Mouse (Mus musculus) testis, adult 2 months (tissue): ENCODE data around the gene Adamts15. TPM values are rescaled to one million over a fixed set of nuclear protein-coding genes. Genes with fewer than 3 reads are reported as not detected.

Experiments
- H3K27ac ChIP-seq: fragments of 200-500 bp; 2 replicates; pipeline ENCODE4 v1.5.1; 2012; ENCODE audit warnings: low read depth, low read length; ENCODE audit not compliant: control insufficient read depth, insufficient read depth
- H3K27me3 ChIP-seq: fragments of 200-500 bp; 2 replicates; pipeline ENCODE4 v1.6.1; 2012; ENCODE audit warnings: mild to moderate bottlenecking, low read length, moderate library complexity; ENCODE audit not compliant: control insufficient read depth, insufficient read depth
- H3K36me3 ChIP-seq: fragments of 200-500 bp; 2 replicates; pipeline ENCODE4 v1.6.1; 2012; ENCODE audit warnings: mild to moderate bottlenecking, low read length; ENCODE audit not compliant: control insufficient read depth, insufficient read depth
- H3K4me1 ChIP-seq: fragments of 200-500 bp; 2 replicates; pipeline ENCODE4 v1.6.1; 2012; ENCODE audit warnings: low read length; ENCODE audit not compliant: control insufficient read depth, insufficient read depth
- H3K4me3 ChIP-seq: fragments of 200-500 bp; 2 replicates; pipeline ENCODE4 v1.5.1; 2012; ENCODE audit warnings: low read depth, mild to moderate bottlenecking, low read length, moderate library complexity, mixed read lengths; ENCODE audit not compliant: control insufficient read depth
- CTCF ChIP-seq: fragments of 200-500 bp; IDR thresholded peaks from 2 replicates; pipeline ENCODE4 v1.5.1; 2012; ENCODE audit warnings: low read depth, mild to moderate bottlenecking, inconsistent platforms, low read length, moderate library complexity; ENCODE audit not compliant: control insufficient read depth, insufficient read depth, insufficient replicate concordance
- POLR2A ChIP-seq: fragments of 200-500 bp; IDR thresholded peaks from 2 replicates; pipeline ENCODE4 v1.6.1; 2012; ENCODE audit warnings: low read depth, mild to moderate bottlenecking, inconsistent platforms, low read length, moderate library complexity; ENCODE audit not compliant: control insufficient read depth
- polyA plus RNA-seq: library from polyadenylated mRNA; depleted of rRNA; stranded (reverse); fragments of >200 nt; gene quantifications from 2 replicates; pipeline ENCODE4 v1.2.3, GENCODE M21; 2012; rRNA removed

Gene Adamts15
- polyA plus RNA-seq = 0.58 and 0.87 TPM in 2 replicates

DNA sequence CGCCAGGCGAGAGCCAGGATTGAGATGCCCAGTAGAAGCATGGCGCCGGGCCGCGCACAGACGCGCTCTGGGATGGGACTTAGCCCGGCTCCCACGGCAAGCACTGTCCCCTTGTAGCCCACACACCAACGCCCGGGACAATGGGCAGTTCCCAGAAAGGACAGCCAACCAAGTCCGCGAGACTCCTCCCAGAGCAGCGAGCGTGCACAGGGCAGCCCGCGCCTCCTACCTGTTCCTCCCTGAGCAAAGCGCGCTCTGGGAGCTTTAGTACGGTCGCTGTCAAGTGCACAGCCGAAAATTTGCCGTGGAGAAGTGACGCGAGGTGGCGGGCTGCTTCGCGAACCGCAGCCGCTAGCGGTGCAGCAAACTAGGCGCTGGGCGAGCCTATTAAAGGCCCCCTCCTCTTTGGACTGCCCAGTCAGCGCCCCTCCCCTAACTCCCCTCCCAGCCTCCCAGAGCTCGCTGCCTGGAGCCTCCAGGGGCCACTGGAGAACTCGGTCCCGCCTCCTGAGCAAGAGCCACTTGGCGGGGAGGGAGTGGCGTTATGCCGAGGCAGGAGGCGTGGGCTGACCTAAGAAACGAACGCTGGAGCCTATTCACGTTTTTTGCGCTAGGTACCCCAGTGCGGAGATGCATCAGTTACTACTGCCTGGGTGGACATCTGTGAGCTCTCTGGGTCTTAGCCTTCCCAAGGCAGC, at the start of gene Adamts15:
Gene Adamts15, minus strand, starts transcription at position 256 of the 698 bp plus-strand sequence.
- no peaks in the 10 kb centered on the region for H3K27me3 ChIP-seq
- TF ChIP-seq CTCF (no peak), POLR2A (peak; percentile 19; the same call in 1 of the 2 replicates)
- H3K4me3 ChIP-seq = peak within 1 kb of the TSS; percentile 70
- no peaks in the 10 kb centered on the region for H3K36me3 ChIP-seq
- H3K4me1 ChIP-seq = peaks cover 5% of the 10 kb centered on the region
- H3K27ac ChIP-seq = no peak within 1 kb of the TSS

DNA sequence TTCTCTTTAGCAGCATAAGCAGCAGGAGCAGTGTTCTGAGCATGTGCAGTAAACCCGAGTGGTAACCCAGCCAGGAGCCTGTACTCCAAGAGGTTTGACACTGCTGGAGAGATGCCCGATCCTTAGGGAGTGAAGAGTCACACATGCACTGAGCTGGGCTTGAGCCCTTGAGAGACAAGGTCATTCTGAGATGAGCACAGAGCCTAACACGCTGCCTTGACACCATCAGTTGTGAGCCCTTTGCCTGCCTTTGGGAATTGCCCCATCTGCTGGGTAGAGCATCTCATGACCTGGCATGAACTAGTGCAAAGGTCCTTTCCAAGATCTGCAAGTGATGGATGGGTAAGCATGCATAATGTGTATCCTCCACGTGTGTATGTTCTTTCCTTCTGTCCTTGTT, 49.7 kb upstream of the Adamts15 start:
- H3K36me3 ChIP-seq = no peaks in the 10 kb centered on the region
- no peaks in the 10 kb centered on the region for H3K4me1 ChIP-seq
- TF ChIP-seq POLR2A (no peak), CTCF (no peak)
- H3K27ac ChIP-seq = no peak overlapping the region
- H3K4me3 ChIP-seq = no peak overlapping the region
- H3K27me3 ChIP-seq = no peaks in the 10 kb centered on the region

DNA sequence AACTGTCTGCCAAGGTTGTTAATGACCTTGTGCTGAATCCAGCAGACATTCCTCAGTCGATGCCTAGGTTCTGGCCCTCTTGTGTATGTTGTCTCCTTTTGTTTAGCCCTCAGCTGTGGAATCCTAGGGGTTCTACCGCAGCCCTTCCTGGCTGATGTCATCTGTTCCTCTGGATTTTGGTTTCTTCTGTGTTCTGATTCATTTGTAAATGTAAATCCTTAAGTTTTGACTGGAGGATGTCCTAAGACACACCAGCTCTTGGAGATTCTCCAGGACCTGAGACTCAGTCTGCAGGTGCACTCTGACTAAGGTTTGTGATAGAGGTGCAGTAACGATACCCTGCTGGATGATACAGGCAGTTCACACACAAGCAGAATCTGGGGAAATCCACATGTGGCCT, 47.7 kb upstream of the Adamts15 start:
- Histone ChIP-seq H3K4me1 (no peaks in the 10 kb centered on the region), H3K27ac (peak overlapping the region; percentile 3; the same call in 1 of the 2 replicates), H3K36me3 (no peaks in the 10 kb centered on the region), H3K27me3 (no peaks in the 10 kb centered on the region), H3K4me3 (no peak overlapping the region)
- no peak for TF ChIP-seq POLR2A
- TF ChIP-seq CTCF = no peak

DNA sequence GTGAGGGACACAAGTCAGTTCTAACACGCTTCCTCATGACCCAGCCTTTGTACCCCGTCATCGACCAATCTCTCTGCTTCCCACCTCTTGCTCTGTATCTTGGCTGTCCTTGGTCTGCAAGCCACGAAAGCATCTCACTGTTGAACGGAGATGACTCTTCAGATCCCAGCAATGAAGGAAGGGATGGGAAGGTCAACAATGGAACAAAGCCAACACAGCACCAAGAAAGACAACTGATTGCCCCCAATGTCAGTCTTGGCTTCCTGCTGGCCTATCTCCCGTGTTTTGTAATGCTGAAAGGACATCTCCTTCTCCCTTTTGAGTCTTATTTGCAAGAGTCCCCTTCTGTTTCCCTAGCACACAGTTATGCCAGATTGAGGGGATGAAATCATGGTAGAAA, 45.9 kb upstream of the Adamts15 start:
- Histone ChIP-seq H3K36me3 (no peaks in the 10 kb centered on the region), H3K4me3 (no peak overlapping the region), H3K27ac (no peak overlapping the region), H3K27me3 (no peaks in the 10 kb centered on the region), H3K4me1 (no peaks in the 10 kb centered on the region)
- TF ChIP-seq CTCF (no peak), POLR2A (no peak)

DNA sequence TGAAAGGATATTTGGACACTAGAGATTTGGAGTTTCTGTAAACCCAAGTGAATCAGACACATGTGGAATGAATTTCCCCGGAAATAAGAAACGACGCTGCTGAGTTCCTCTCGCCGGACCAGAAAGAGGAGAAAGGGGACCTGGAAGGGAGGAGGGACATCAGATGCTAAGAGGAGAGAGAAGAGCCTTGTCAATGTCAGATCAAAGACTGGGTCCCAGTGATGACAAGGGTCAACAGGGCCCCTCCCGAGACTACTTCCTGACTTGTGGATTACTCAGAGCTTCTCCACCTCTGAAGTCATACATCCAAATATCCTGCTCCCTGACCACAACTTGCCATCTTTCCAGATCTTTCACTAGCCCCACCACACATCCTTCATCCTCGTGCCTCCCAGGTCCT, 44.6 kb upstream of the Adamts15 start:
- Histone ChIP-seq H3K4me3 (no peak overlapping the region), H3K36me3 (no peaks in the 10 kb centered on the region), H3K4me1 (no peaks in the 10 kb centered on the region), H3K27ac (no peak overlapping the region), H3K27me3 (no peaks in the 10 kb centered on the region)
- TF ChIP-seq CTCF = no peak
- TF ChIP-seq POLR2A = no peak

DNA sequence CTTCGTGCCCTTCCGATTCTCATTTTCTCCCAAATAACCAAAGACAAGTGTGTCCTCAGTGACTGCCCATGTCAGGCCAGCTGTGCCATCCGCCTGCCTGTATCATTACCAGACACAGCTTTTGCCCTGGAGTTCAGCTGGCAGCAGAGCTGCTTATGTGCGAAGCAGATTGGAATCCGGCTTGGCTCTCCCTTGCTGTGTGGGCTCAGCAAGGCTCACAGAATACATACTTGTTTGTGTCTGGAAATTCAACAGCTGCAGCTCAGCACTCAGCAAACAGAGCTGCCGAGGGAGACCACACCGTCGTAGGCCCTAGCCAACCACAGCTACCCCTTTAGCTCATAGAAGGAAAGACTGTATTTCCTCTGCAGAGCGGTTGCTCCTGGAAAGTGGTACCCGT, 42.4 kb upstream of the Adamts15 start:
- Histone ChIP-seq H3K36me3 (no peaks in the 10 kb centered on the region), H3K4me3 (no peak overlapping the region), H3K27ac (no peak overlapping the region), H3K4me1 (no peaks in the 10 kb centered on the region), H3K27me3 (no peaks in the 10 kb centered on the region)
- TF ChIP-seq POLR2A (no peak), CTCF (no peak)

DNA sequence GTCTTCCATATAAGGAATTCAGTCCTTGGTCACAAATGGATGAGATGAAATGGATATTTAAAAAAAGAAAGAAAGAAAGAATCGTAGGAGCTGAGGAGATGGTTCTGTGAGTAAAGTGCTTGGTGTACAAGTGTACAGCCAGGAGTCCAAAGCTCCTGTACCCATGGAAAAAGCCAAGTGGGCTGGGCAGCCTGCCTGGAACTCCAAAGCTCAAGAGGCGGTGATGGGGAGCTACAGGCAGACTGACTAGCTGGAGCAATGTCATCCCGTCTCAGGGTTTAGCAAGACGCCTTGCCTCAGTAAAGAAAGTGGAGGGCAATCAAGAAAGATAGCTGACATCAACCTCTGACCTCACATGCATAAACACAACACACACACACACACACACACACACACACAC, 41.5 kb upstream of the Adamts15 start:
- no peaks in the 10 kb centered on the region for H3K27me3 ChIP-seq
- TF ChIP-seq CTCF = no peak
- TF ChIP-seq POLR2A = no peak
- H3K4me1 ChIP-seq = no peaks in the 10 kb centered on the region
- no peak overlapping the region for H3K27ac ChIP-seq
- H3K4me3 ChIP-seq = no peak overlapping the region
- H3K36me3 ChIP-seq = no peaks in the 10 kb centered on the region
